Mouse (Mus musculus) liver, embryonic 14.5 days (tissue): ENCODE measurements around the gene Zmynd12.
A peak's percentile ranks its signal among the peaks of the same experiment; 100 is the strongest.

Experiments
- CTCF ChIP-seq: IDR thresholded peaks from 2 replicates; pipeline ENCODE4 v1.5.1; 2016; ENCODE audit warnings: antibody characterized with exemption, low read depth, control low read depth
- EP300 ChIP-seq: IDR thresholded peaks from 2 replicates; pipeline ENCODE4 v1.6.1; 2016; ENCODE audit warnings: antibody characterized with exemption, low read depth

DNA sequence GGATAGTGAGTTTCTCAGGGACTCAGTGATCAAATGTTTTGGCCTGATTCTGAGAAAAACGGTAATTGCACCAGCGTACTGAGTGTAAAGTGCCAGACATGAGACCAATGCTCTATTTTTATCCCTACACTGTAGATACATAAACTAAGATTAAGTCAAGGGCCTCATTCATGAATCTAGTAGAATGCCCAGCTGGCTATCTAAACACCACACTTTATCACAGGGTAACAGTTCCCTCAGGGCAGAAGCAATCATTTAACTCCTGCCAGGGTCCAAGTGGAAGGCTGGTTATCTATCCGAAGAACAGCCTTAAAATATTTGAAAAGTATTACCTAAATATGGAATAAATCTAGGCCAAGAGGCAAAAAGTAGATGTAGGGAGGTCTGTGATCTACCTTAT, 4.7 kb upstream of the Zmynd12 start:
- TF ChIP-seq CTCF (no peak), EP300 (peak; percentile 76)
